Mouse (Mus musculus) intestine, postnatal 0 days (tissue): ENCODE measurements around the gene Traf3ip2. TPM values are rescaled to one million over a fixed set of nuclear protein-coding genes. Genes with fewer than 3 reads are reported as not detected.

ENCODE experiments used
- ATAC-seq: fragments of 200-750 bp; cut with Nextera tagmentation; 2 replicates; pipeline ENCODE4 v1.8.0; 2017; ENCODE audit warnings: mild to moderate bottlenecking, moderate TSS enrichment, moderate library complexity
- H3K27ac ChIP-seq: fragments of 300-500 bp; sonication (generic); 2 replicates; pipeline ENCODE4 v1.5.1; 2014; ENCODE audit warnings: mild to moderate bottlenecking, low read depth, low read length, moderate library complexity
- H3K27me3 ChIP-seq: fragments of 300-500 bp; sonication (generic); replicated peaks from 2 replicates; pipeline ENCODE4 v1.6.1; 2014; ENCODE audit warnings: low read length, mixed read lengths; ENCODE audit not compliant: control insufficient read depth, insufficient read depth
- H3K36me3 ChIP-seq: fragments of 300-500 bp; sonication (generic); 2 replicates; pipeline ENCODE4 v1.6.1; 2014; ENCODE audit warnings: mild to moderate bottlenecking, moderate library complexity; ENCODE audit not compliant: control insufficient read depth, insufficient read depth
- H3K4me1 ChIP-seq: fragments of 300-500 bp; sonication (generic); replicated peaks from 2 replicates; pipeline ENCODE4 v1.6.1; 2014; ENCODE audit warnings: antibody characterized with exemption, low read length, mixed read lengths; ENCODE audit not compliant: control insufficient read depth, insufficient read depth
- H3K4me2 ChIP-seq: fragments of 300-500 bp; sonication (generic); replicated peaks from 2 replicates; pipeline ENCODE4 v1.6.1; 2014; ENCODE audit warnings: low read depth, mild to moderate bottlenecking, moderate library complexity
- H3K4me3 ChIP-seq: fragments of 300-500 bp; sonication (generic); 2 replicates; pipeline ENCODE4 v1.5.1; 2014; ENCODE audit warnings: low read depth, low read length
- H3K9ac ChIP-seq: fragments of 300-500 bp; sonication (generic); 2 replicates; pipeline ENCODE4 v1.6.1; 2014; ENCODE audit warnings: mild to moderate bottlenecking, low read depth, low read length
- H3K9me3 ChIP-seq: fragments of 300-500 bp; sonication (generic); 2 replicates; pipeline ENCODE4 v1.6.1; 2016; ENCODE audit warnings: mixed run types; ENCODE audit not compliant: control insufficient read depth
- CTCF ChIP-seq: sonication (generic); IDR thresholded peaks from 2 replicates; pipeline ENCODE4 v1.5.1; 2016; ENCODE audit warnings: low read depth, mild to moderate bottlenecking, control low read depth, antibody characterized with exemption, moderate library complexity
- WGBS: fragments of 180-500 bp; shearing (Covaris S2); extraction: QIAGEN DNeasy Blood & Tissue Kit; methylation state at CpG from one replicate; pipeline ENCODE4 v1.1.7; 2014; 5-methylcytosine and 5-hydroxymethylcytosine counted together
- polyA plus RNA-seq: library from polyadenylated mRNA; unstranded; fragments of >200 nt; fragmentation: Nextera tagmentation; extraction: Ambion mirVana; gene quantifications from 2 replicates; pipeline ENCODE4 v1.2.1, GENCODE M21; 2015

The Traf3ip2 gene
- polyA plus RNA-seq, 1 experiment from 2014 or later = 25.3 TPM

- Histone ChIP-seq H3K9ac (no peak overlapping the region), H3K27ac (no peak overlapping the region), H3K27me3 (no peaks in the 10 kb centered on the region), H3K4me2 (no peak overlapping the region), H3K4me3 (no peak overlapping the region), H3K9me3 (peaks cover 6% of the 10 kb centered on the region), H3K4me1 (no peaks in the 10 kb centered on the region), H3K36me3 (no peaks in the 10 kb centered on the region)
- no peak for TF ChIP-seq CTCF
- 51% methylated on average over 9 of the region's 9 CpGs for WGBS
- ATAC-seq = no peak
Observed at GRCm38 (mm10) chr10:39597116-39597791, 15.5 kb upstream of the Traf3ip2 start.

DNA sequence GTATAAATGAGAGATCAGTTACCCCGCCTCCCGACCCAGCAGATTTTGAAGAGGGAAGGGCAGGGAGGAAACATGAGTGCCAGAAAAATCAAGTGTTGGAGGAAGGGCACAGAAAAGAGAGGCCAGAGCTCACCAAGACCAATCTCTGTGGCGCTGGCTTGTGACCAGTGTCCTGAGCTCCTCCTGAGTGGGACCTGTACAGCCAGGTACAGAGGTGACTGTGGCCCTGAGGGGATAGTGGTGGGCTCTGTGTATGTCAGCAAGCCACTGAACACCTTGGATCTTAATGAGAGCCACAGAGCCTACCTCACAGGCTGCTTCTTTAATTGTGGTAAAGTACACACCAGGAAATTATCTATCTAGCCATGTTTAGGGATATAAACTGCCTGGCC, 14.9 kb upstream of the Traf3ip2 start:
- Histone ChIP-seq H3K4me1 (no peaks in the 10 kb centered on the region), H3K9me3 (peaks cover 6% of the 10 kb centered on the region), H3K36me3 (no peaks in the 10 kb centered on the region), H3K9ac (no peak overlapping the region), H3K4me2 (no peak overlapping the region), H3K27ac (no peak overlapping the region), H3K4me3 (no peak overlapping the region), H3K27me3 (no peaks in the 10 kb centered on the region)
- WGBS = 60% methylated on average over 3 of the region's 3 CpGs
- TF ChIP-seq CTCF = no peak
- no peak for ATAC-seq

GRCm38 (mm10) chr10:39599601-39600000, 13.1 kb upstream of the Traf3ip2 start:
- ATAC-seq = no peak
- Histone ChIP-seq H3K4me2 (no peak overlapping the region), H3K4me3 (no peak overlapping the region), H3K36me3 (no peaks in the 10 kb centered on the region), H3K27ac (no peak overlapping the region), H3K27me3 (no peaks in the 10 kb centered on the region), H3K9me3 (no peaks in the 10 kb centered on the region), H3K9ac (no peak overlapping the region), H3K4me1 (no peaks in the 10 kb centered on the region)
- 89% methylated on average over 4 of the region's 4 CpGs for WGBS
- TF ChIP-seq CTCF = no peak

DNA sequence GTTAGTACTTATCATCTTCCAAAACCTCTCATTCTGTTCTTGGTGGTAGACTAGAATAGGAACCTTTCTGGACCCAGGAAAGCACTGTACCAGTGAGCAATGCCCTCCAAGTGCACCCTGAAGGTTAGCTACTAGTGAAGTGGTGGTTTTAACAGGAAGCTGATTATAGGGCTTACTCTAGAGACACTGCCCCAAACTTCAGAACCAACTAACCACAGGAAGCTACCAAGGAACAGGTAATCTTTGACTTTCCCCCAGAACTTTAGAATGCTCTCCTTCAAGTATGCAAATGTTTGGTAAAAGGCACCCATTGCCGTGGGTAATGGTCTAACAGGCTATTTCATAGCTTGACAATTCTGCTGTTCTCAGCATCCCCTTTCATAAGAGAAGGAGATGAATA, 12.6 kb upstream of the Traf3ip2 start:
- no peak overlapping the region for H3K27ac ChIP-seq
- H3K4me1 ChIP-seq = no peaks in the 10 kb centered on the region
- no peak overlapping the region for H3K9ac ChIP-seq
- no peaks in the 10 kb centered on the region for H3K36me3 ChIP-seq
- TF ChIP-seq CTCF = no peak
- no peak overlapping the region for H3K4me2 ChIP-seq
- 72% methylated on average over 1 of the region's 1 CpGs for WGBS
- no peak overlapping the region for H3K4me3 ChIP-seq
- peaks cover 5% of the 10 kb centered on the region; the same call in 1 of the 2 replicates for H3K9me3 ChIP-seq
- no peak for ATAC-seq
- H3K27me3 ChIP-seq = no peaks in the 10 kb centered on the region

GRCm38 (mm10) chr10:39601068-39601467, 11.7 kb upstream of the Traf3ip2 start:
- Histone ChIP-seq H3K27ac (no peak overlapping the region), H3K36me3 (no peaks in the 10 kb centered on the region), H3K4me2 (no peak overlapping the region), H3K9ac (no peak overlapping the region), H3K4me3 (no peak overlapping the region), H3K4me1 (no peaks in the 10 kb centered on the region), H3K9me3 (peaks cover 7% of the 10 kb centered on the region; the same call in 1 of the 2 replicates), H3K27me3 (no peaks in the 10 kb centered on the region)
- TF ChIP-seq CTCF = no peak
- ATAC-seq = no peak
- WGBS = 76% methylated on average over 5 of the region's 5 CpGs

DNA sequence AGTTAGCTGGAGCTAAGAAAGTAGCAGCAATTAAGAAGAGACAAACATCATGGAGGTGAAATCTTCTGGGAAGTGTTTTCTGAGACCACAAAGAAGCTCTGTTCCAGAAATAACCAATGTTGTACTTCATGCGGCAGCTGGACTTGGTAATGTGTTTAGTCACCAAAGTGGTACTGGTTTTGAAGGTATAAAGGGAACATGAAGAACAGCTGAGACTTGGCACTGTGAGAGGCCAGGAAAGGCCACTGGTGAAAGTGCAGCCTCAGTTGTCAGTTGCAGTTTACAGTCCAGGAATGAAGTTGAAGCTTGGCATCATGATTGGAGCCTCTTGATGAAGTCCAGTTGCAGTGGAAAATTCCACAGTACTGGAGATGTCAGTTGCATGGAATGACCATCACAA, 6.3 kb upstream of the Traf3ip2 start:
- no peak for ATAC-seq
- WGBS = 94% methylated on average over 1 of the region's 1 CpGs
- Histone ChIP-seq H3K27me3 (no peaks in the 10 kb centered on the region), H3K4me1 (peaks cover 3% of the 10 kb centered on the region; the same call in 1 of the 2 replicates), H3K27ac (no peak overlapping the region), H3K4me2 (no peak overlapping the region), H3K36me3 (0 out of 2 replicates have a peak, but pooled peaks cover 3% of the 10 kb centered on the region), H3K9me3 (peaks cover 7% of the 10 kb centered on the region; the same call in 1 of the 2 replicates), H3K9ac (no peak overlapping the region), H3K4me3 (no peak overlapping the region)
- no peak for TF ChIP-seq CTCF

- no peak for ATAC-seq
- H3K27ac ChIP-seq = peak overlapping the region; percentile 64
- H3K36me3 ChIP-seq = 0 out of 2 replicates have a peak, but pooled peaks cover 3% of the 10 kb centered on the region
- H3K4me3 ChIP-seq = no peak overlapping the region
- H3K9ac ChIP-seq = no peak overlapping the region
- H3K9me3 ChIP-seq = no peaks in the 10 kb centered on the region
- no peak overlapping the region for H3K4me2 ChIP-seq
- TF ChIP-seq CTCF = no peak
- H3K4me1 ChIP-seq = peaks cover 21% of the 10 kb centered on the region
- 54% methylated on average over 3 of the region's 3 CpGs for WGBS
- no peaks in the 10 kb centered on the region for H3K27me3 ChIP-seq
Observed at GRCm38 (mm10) chr10:39611234-39611633, 1.5 kb upstream of the Traf3ip2 start.
